Mouse (Mus musculus) liver, adult 2 months (tissue): Measurements from ENCODE around the gene Cyb5rl. TPM values are rescaled to one million over a fixed set of nuclear protein-coding genes. Genes with fewer than 3 reads are reported as not detected.

Experiments used
- DNase-seq: peaks from one replicate; pipeline ENCODE4 v3.0.0-alpha.2; 2011; ENCODE audit warnings: low read depth, low spot score; ENCODE audit errors: extremely low read depth
- H3K27ac ChIP-seq: fragments of 200-500 bp; replicated peaks from 2 replicates; pipeline ENCODE4 v1.5.1; 2012; ENCODE audit warnings: low read depth, mild to moderate bottlenecking, control low read depth, inconsistent platforms, low read length; ENCODE audit not compliant: insufficient read depth
- H3K27me3 ChIP-seq: fragments of 200-500 bp; 2 replicates; pipeline ENCODE4 v1.6.1; 2012; ENCODE audit warnings: mild to moderate bottlenecking, moderate library complexity, low read length, inconsistent platforms; ENCODE audit not compliant: control insufficient read depth, insufficient read depth
- H3K36me3 ChIP-seq: fragments of 200-500 bp; 2 replicates; pipeline ENCODE4 v1.6.1; 2012; ENCODE audit warnings: low read length, inconsistent platforms; ENCODE audit not compliant: control insufficient read depth, insufficient read depth
- H3K4me1 ChIP-seq: fragments of 200-500 bp; 2 replicates; pipeline ENCODE4 v1.6.1; 2011; ENCODE audit warnings: low read length; ENCODE audit not compliant: control insufficient read depth, insufficient read depth
- H3K4me3 ChIP-seq: fragments of 200-500 bp; 2 replicates; pipeline ENCODE4 v1.5.1; 2011; ENCODE audit warnings: low read depth, mild to moderate bottlenecking, control low read depth, low read length, moderate library complexity; ENCODE audit not compliant: insufficient read depth
- H3K79me2 ChIP-seq: fragments of 200-500 bp; 2 replicates; pipeline ENCODE4 v1.6.1; 2012; ENCODE audit warnings: inconsistent platforms, mild to moderate bottlenecking, low read length, moderate library complexity; ENCODE audit not compliant: control insufficient read depth, insufficient read depth
- H3K9ac ChIP-seq: fragments of 200-500 bp; 2 replicates; pipeline ENCODE4 v1.6.1; 2012; ENCODE audit warnings: low read depth, mild to moderate bottlenecking, control low read depth, inconsistent platforms, low read length
- CTCF ChIP-seq: fragments of 200-500 bp; IDR thresholded peaks from 2 replicates; pipeline ENCODE4 v1.5.1; 2011; ENCODE audit warnings: low read depth, low read length, control low read depth
- POLR2A ChIP-seq: fragments of 200-500 bp; IDR thresholded peaks from 2 replicates; pipeline ENCODE4 v1.6.1; 2011; ENCODE audit warnings: low read length, control low read depth; ENCODE audit not compliant: insufficient read depth; ENCODE audit errors: extremely low read depth
- WGBS: fragments of 180-500 bp; shearing (Covaris S2); methylation state at CpG from one replicate; pipeline ENCODE4 v1.1.7; 2018; 5-methylcytosine and 5-hydroxymethylcytosine counted together
- polyA plus RNA-seq: library from polyadenylated mRNA; depleted of rRNA; stranded (reverse); fragments of >200 nt; gene quantifications from 2 replicates; pipeline ENCODE4 v1.2.3, GENCODE M21; 2012
- total RNA-seq: library from RNA; depleted of rRNA; stranded (reverse); fragments of >200 nt; gene quantifications from 2 replicates; pipeline ENCODE4 v1.2.3, GENCODE M21; 2014

The Cyb5rl gene
- total and polyA plus RNA-seq, 2 experiments: 9.8 to 11.0 TPM

DNA sequence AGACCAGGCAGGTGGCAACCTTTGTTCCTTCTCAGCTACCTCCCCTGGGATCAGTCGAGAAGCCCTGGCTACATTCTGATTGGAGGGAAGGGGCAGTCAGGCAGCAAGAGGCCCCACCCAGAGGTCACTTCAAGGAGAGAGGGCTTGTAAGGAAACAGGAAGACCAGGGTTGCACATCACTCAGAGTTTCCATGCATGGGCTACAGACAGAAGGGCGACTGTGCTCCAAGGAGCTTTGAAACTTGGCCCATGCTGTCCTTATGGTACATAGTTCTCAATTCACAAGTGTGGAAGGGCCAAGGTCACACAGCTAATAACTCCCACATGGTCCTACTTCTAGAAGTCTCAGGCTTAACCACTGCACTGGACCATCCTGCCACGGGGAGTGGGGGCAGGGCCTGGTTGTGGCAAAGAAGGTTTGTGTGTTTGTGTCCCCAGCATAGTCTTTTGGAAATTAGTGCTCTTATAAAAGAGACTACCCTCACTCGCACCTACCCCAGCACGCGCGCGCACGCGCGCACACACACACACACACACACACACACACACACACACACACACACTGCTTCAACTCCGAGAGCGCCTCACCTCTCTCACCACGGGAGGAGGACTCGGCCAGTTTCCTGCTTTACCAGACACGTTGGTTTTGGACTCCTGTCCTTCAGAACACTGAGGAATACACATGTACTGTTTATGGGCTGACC lies 27.8 kb downstream of the Cyb5rl start:
- H3K9ac ChIP-seq: no peak overlapping the region
- 83% methylated on average over 16 of the region's 16 CpGs for WGBS
- H3K4me1 ChIP-seq: no peaks in the 10 kb centered on the region
- H3K27me3 ChIP-seq: no peaks in the 10 kb centered on the region
- H3K4me3 ChIP-seq: no peak overlapping the region
- no peaks in the 10 kb centered on the region for H3K36me3 ChIP-seq
- TF ChIP-seq CTCF (no peak), POLR2A (no peak)
- DNase-seq: no peak
- H3K27ac ChIP-seq: no peak overlapping the region
- no peaks in the 10 kb centered on the region for H3K79me2 ChIP-seq

GRCm38 (mm10) chr4:107096043-107096442 lies 29.3 kb downstream of the Cyb5rl start:
- Histone ChIP-seq H3K36me3 (no peaks in the 10 kb centered on the region), H3K27me3 (no peaks in the 10 kb centered on the region), H3K4me3 (no peak overlapping the region), H3K9ac (no peak overlapping the region), H3K27ac (no peak overlapping the region), H3K4me1 (no peaks in the 10 kb centered on the region), H3K79me2 (no peaks in the 10 kb centered on the region)
- WGBS: 68% methylated on average over 6 of the region's 6 CpGs
- TF ChIP-seq POLR2A: no peak
- no peak for TF ChIP-seq CTCF
- no peak for DNase-seq

GRCm38 (mm10) chr4:107096841-107097373 lies 30.1 kb downstream of the Cyb5rl start, which contains the start of gene Cdcp2:
TSS of gene Cdcp2 (plus strand) at chr4:107096891.
- no peaks in the 10 kb centered on the region for H3K4me1 ChIP-seq

GRCm38 (mm10) chr4:107097871-107098270 lies 31.1 kb downstream of the Cyb5rl start:
- no peaks in the 10 kb centered on the region for H3K36me3 ChIP-seq
- no peaks in the 10 kb centered on the region for H3K79me2 ChIP-seq
- no peak overlapping the region for H3K4me3 ChIP-seq
- no peaks in the 10 kb centered on the region for H3K4me1 ChIP-seq
- H3K27me3 ChIP-seq: no peaks in the 10 kb centered on the region
- H3K27ac ChIP-seq: no peak overlapping the region
- DNase-seq: no peak
- H3K9ac ChIP-seq: no peak overlapping the region
- TF ChIP-seq CTCF (no peak), POLR2A (no peak)
- WGBS: 69% methylated on average over 15 of the region's 15 CpGs

More at GRCm38 (mm10) chr4:107096841-107097373, 30.1 kb downstream of the Cyb5rl start, which contains the start of gene Cdcp2:
- Histone ChIP-seq H3K79me2 (no peaks in the 10 kb centered on the region), H3K27ac (no peak within 1 kb of the TSS), H3K27me3 (no peaks in the 10 kb centered on the region), H3K4me3 (no peak within 1 kb of the TSS), H3K36me3 (no peaks in the 10 kb centered on the region), H3K9ac (no peak within 1 kb of the TSS)
- no peak for TF ChIP-seq CTCF
- no peak for TF ChIP-seq POLR2A
- DNase-seq: no peak
- WGBS: 92% methylated on average over 16 of the region's 16 CpGs

GRCm38 (mm10) chr4:107098375-107098774 lies 31.6 kb downstream of the Cyb5rl start:
- no peak overlapping the region for H3K27ac ChIP-seq
- DNase-seq: no peak

More at GRCm38 (mm10) chr4:107098375-107098774, 31.6 kb downstream of the Cyb5rl start:
- TF ChIP-seq CTCF (no peak), POLR2A (no peak)
- no peaks in the 10 kb centered on the region for H3K79me2 ChIP-seq
- H3K4me3 ChIP-seq: no peak overlapping the region
- H3K9ac ChIP-seq: no peak overlapping the region
- no peaks in the 10 kb centered on the region for H3K4me1 ChIP-seq
- H3K36me3 ChIP-seq: no peaks in the 10 kb centered on the region
- WGBS: 76% methylated on average over 10 of the region's 10 CpGs
- H3K27me3 ChIP-seq: no peaks in the 10 kb centered on the region
